Mouse (Mus musculus) gastrocnemius, postnatal 25 days (tissue): ENCODE measurements around the gene Ccl22. TPM values are rescaled to one million over a fixed set of nuclear protein-coding genes. Genes with fewer than 3 reads are reported as not detected.

Source experiments
- DNase-seq: peaks from one replicate; pipeline ENCODE4 v3.0.0; 2022
- total RNA-seq, 2 experiments: library from RNA; stranded (reverse); gene quantifications; 1 replicate in 1 of 2; 2 replicates in 1 of 2; pipeline ENCODE4 v1.2.3; 2021

The Ccl22 gene
- total RNA-seq, 2 experiments from 2014 or later, result not detected

GRCm38 (mm10) chr8:94778895-94779533 is 33.6 kb downstream of the Ccl22 start:
- no peak for DNase-seq

DNA sequence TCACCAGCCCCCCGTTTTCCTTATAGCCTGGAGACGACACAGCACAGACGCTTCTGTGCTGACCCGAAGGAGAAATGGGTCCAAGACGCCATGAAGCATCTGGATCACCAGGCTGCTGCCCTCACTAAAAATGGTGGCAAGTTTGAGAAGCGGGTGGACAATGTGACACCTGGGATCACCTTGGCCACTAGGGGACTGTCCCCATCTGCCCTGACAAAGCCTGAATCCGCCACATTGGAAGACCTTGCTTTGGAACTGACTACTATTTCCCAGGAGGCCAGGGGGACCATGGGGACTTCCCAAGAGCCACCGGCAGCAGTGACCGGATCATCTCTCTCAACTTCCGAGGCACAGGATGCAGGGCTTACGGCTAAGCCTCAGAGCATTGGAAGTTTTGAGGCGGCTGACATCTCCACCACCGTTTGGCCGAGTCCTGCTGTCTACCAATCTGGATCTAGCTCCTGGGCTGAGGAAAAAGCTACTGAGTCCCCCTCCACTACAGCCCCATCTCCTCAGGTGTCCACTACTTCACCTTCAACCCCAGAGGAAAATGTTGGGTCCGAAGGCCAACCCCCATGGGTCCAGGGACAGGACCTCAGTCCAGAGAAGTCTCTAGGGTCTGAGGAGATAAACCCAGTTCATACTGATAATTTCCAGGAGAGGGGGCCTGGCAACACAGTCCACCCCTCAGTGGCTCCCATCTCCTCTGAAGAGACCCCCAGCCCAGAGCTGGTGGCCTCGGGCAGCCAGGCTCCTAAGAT is 34.3 kb downstream of the Ccl22 start:
- DNase-seq, result no peak

DNA sequence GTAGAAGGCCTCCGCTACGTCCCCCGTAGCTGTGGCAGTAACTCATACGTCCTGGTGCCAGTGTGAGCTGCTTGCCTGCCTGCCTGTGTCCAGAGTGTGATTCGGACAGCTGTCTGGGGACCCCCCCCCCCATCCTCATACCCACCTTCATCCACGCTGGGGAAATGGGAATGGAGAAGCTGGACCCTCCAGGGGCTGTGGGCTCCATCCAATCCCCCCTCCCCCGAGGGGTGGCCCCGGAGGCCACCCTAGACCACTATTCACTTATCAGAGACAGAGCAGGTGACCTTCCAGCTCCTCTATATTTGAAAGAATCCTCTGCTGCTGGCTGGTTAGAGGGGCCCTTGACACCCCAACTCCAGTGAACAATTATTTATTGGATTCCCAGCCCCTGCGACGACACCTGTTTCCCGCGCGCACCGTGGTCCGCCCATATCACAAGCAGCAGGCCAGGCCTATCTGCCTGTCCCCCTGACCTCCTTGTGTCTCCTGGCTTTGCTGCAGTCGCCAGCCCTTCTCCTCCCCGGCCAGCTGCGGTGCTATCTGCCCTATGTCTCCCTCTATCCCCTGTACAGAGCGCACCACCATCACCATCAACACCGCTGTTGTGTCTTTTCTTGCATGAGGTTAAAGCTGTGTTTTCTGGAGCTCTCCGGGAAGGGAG is 35.2 kb downstream of the Ccl22 start:
- no peak for DNase-seq

DNA sequence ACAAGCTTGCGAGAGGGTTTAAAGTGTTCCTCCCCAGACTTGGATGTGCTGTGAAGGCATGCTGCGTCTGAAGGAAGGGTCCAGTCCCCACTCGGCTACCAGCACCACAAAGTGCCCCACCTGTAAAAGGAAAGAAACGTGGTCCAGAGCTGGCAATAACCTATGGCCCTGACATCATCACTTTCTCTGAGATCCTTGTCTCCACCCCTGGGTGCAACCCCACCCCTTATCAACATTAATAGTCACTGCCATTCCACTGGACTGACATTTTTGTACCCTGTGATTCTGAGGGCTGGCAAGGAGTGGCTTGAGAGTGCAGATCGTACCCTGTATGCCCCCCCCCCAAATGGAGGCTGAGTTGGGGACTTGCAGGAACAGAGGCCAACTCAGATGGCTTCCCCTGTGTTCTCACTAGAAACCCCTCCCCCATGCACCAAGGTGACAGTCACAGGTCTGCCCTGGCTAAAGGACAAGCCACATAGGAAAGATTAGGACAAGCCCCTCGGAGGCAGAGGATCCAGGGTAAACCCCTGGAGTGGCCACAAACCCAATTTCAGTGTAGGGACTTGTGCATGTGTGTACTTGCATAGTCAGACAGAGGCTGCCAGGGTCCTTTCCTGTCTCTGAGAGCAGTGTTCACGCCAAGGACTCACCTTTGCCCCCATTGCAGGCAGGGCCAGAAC is 35.9 kb downstream of the Ccl22 start:
- no peak for DNase-seq

DNA sequence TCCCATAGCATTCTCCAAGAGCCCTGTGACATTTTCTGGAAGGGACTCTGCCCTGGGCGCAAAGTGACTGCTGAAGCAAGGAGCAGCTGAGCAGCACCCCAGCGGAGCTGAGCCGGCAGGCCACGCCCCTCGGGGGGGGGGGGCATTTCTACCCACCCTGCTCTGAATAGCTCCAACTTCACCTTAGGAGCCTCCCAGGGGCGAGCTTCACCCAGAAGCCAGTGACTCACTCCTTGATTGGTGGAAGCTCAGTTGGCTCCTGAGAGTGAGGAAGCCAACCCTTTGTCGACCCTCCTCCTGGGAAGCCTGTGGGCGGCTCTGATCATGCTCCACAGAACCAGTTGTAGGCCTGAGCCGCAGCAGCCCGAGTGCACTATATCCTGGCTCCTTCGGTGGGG is 36.4 kb downstream of the Ccl22 start:
- DNase-seq, result no peak

- no peak for DNase-seq
Observed at GRCm38 (mm10) chr8:94783890-94784289, 38.5 kb downstream of the Ccl22 start.

DNA sequence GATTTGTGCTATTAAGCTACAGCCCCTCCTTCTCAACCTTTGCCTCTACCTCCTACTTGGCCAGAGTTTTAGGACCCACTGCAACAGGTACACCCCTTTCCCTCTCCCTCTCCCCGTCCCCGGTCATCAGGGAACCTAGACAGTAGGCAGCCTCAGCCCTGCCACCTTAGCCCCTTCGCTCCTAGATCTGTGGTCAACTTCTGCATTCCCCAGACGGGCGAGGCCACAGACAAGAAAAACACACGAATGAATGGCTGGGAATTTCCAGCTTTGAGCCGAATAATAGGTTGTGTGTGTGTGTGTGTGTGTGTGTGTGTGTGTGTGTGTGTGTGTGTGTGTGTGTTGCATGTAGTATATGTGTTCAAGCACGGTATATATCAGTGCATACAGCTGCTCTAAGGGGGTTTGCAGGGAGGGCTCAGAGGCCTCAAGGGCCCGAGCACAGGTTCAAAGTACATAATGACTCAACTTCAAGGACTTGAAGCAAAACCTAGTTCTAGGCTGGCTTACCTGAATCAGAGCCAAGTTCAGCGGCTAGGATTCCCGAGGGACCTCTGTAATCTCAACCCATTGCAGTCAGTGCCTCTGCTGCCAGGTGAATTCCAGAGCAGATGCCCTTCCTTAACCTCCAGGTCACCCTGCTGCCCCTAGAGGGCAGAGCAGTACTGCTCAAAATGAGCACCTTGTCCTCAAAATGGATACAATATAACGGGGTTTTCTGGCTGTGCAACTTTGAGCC is 40.0 kb downstream of the Ccl22 start:
- no peak for DNase-seq

DNA sequence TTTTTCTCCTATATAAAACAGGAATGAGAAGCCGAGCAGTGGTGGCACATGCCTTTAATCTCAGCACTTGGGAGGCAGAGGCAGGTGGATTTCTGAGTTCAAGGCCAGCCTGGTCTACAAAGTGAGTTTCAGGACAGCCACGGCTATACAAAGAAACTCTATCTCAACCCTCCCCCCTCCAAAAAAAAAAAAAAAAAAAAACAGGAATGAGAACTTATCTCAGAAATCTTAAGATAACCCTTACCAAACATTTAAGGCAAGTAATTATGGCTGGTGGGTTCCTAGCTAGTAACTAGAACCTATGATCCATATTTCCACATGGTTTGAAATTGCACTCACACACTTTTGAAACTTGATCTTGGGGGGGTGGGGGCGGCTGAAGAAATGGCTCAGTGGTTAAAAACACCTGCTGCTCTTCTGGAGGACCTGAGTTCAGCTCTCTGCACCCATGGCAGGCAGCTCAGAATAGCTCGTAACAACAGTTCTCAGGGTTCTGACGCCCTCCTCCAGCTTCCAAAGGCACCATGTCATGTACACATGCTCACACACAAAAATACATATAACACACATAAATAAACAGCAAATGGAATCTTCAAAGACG is 40.7 kb downstream of the Ccl22 start:
- DNase-seq, result no peak

GRCm38 (mm10) chr8:94787524-94788501 is 42.4 kb downstream of the Ccl22 start:
- no peak for DNase-seq

DNA sequence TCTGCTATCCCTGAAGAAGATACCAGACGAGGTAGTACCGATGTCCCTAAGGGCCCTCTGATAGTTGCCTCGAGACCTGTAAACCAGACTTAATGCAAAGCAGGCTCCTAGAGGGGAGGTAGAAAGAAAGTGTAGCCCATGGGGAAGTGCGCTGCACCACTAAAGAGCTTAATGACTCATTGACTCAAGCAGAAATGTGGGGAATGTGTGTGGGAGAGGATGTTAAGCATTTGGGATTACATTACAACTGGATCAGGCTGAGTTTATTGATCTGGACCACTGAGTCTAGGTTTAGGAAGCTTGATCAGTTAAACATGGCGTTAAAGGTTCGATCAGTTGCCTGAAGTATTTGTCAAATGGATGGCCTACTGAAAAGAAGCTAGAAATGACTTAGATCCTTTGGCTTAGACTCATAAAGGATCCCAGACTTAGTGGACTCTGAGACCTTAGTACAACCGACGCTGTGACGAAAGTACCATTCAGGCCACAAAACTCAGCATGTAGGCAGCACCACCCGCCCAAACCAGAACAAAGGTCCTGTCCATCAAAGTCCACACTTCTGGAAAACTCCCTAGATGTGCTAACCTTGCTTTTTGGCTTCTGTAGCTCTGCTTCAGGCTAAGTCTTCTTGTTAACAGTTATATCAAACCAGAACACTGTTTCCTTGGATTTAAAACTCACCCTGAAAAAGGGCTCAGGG is 44.0 kb downstream of the Ccl22 start:
- no peak for DNase-seq

- DNase-seq, result no peak
Observed at GRCm38 (mm10) chr8:94794368-94794767, 49.0 kb downstream of the Ccl22 start.

- DNase-seq, result no peak
Observed at GRCm38 (mm10) chr8:94794782-94795181, 49.4 kb downstream of the Ccl22 start.

DNA sequence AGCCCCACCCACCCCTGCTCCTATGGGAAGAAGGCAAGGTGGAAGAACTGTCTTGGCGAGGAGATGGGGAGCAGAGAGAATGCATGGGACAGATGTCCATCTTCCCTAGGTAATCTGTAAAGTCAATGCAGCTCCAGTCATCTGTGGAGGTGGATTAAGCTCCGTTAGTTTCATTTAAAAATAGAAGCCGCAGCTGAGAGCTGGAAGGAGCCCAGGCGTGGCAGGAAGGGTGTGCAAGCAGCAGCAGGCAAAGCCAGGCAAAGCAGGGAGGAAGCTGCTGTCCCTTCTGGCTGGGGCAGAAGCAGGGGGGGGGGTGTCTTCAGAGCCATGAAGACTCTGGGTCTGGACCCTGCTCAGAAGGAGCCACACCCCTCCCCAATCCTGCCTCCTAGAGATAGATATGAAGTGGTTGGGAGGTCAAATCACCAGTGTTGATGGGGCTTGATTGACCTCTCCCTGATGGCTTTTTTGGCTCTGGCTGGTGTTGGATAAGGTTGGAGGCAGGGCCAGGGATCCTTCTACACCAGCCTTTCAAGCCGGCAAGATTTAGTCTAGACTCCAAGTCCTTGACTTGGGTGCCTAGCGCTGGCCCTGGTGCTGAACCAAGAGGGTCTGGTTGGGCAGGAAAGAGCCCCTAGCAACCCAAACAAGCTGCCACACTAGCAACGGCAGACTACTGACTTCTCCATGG is 55.0 kb downstream of the Ccl22 start:
- DNase-seq, result no peak

Other genes with a start within 250 kb of the Ccl22 start
- gene Cpne2, start 212.6 kb upstream of the Ccl22 start, total RNA-seq, result 1 to 10 TPM; 5.1 to 9.8 TPM
- 1 to 10 TPM; 7.9 to 8.3 TPM for gene Rspry1, start 143.7 kb upstream of the Ccl22 start, total RNA-seq
- gene Fam192a, start 143.6 kb upstream of the Ccl22 start, total RNA-seq, result 10 to 100 TPM; 16.7 to 18.7 TPM
- 10 to 100 TPM; 53.1 to 59.0 TPM for gene Arl2bp, start 79.0 kb upstream of the Ccl22 start, total RNA-seq
- 1 to 10 TPM; 2.8 to 3.0 TPM for gene Pllp, start 49.3 kb upstream of the Ccl22 start, total RNA-seq
- 1 to 10 TPM in 1 of 2 experiments, under 1 TPM in 1; 0.82 to 1.4 TPM for gene Cx3cl1, start 26.4 kb downstream of the Ccl22 start, total RNA-seq
- gene Ccl17, start 64.9 kb downstream of the Ccl22 start, total RNA-seq, result not detected
- gene Coq9, start 92.7 kb downstream of the Ccl22 start, total RNA-seq, result 100 to 1,000 TPM; 376 to 381 TPM
- 10 to 100 TPM; 38.4 to 45.3 TPM for gene Ciapin1, start 92.8 kb downstream of the Ccl22 start, total RNA-seq
- gene Polr2c, start 111.9 kb downstream of the Ccl22 start, total RNA-seq, result 10 to 100 TPM; 42.9 to 44.1 TPM
- gene Dok4, start 130.7 kb downstream of the Ccl22 start, total RNA-seq, result 1 to 10 TPM; 4.7 to 5.1 TPM
- gene Ccdc102a, start 172.5 kb downstream of the Ccl22 start, total RNA-seq, result 1 to 10 TPM; 3.6 to 4.2 TPM
- gene Adgrg5, start 178.1 kb downstream of the Ccl22 start, total RNA-seq, result not detected
- gene Adgrg1, start 229.2 kb downstream of the Ccl22 start, total RNA-seq, result 10 to 100 TPM; 16.7 to 22.6 TPM